Mouse (Mus musculus) adrenal gland, postnatal 4 days (tissue): ENCODE measurements around the gene Iqcc. TPM values are rescaled to one million over a fixed set of nuclear protein-coding genes. Genes with fewer than 3 reads are reported as not detected.

Experiments
- DNase-seq, 2 experiments: peaks; one replicate each; pipeline ENCODE4 v3.0.0; 2021 to 2022; ENCODE audit warnings: low spot score in 2 of 2, mixed read lengths in 2 of 2
- total RNA-seq, 2 experiments: library from RNA; stranded (reverse); gene quantifications; 2 replicates each; pipeline ENCODE4 v1.2.3; 2021

Gene Iqcc
- total RNA-seq, 2 experiments from 2014 or later: 26.6 to 31.2 TPM

- no peak for DNase-seq
Measured at GRCm38 (mm10) chr4:129622803-129623535, 4.1 kb upstream of the Iqcc start.

- no peak for DNase-seq
Measured at GRCm38 (mm10) chr4:129622120-129622802, 3.4 kb upstream of the Iqcc start.

GRCm38 (mm10) chr4:129621283-129621841 is 2.5 kb upstream of the Iqcc start:
- DNase-seq: no peak

- DNase-seq: no peak
Measured at GRCm38 (mm10) chr4:129620419-129621282, 1.8 kb upstream of the Iqcc start.

GRCm38 (mm10) chr4:129618031-129618430 is 868 bp downstream of the Iqcc start:
- no peak for DNase-seq

GRCm38 (mm10) chr4:129617121-129617641 is 1.7 kb downstream of the Iqcc start:
- DNase-seq: no peak

- DNase-seq: no peak
Measured at GRCm38 (mm10) chr4:129616631-129617030, 2.3 kb downstream of the Iqcc start.

- DNase-seq: no peak
Measured at GRCm38 (mm10) chr4:129615801-129616290, 3.1 kb downstream of the Iqcc start.

GRCm38 (mm10) chr4:129614093-129614492 is 4.8 kb downstream of the Iqcc start, which contains the start of gene Dcdc2b:
TSS of gene Dcdc2b (minus strand) at chr4:129614257.
- DNase-seq: no peak

GRCm38 (mm10) chr4:129610472-129610871 is 8.4 kb downstream of the Iqcc start:
- DNase-seq: no peak

- no peak for DNase-seq
Measured at GRCm38 (mm10) chr4:129610026-129610425, 8.9 kb downstream of the Iqcc start.

GRCm38 (mm10) chr4:129609139-129609631 is 9.7 kb downstream of the Iqcc start:
- no peak for DNase-seq

- peak in 1 of 2 experiments; percentile 70 for DNase-seq
Measured at GRCm38 (mm10) chr4:129608426-129609025, 10.4 kb downstream of the Iqcc start.

GRCm38 (mm10) chr4:129600233-129601158 is 18.4 kb downstream of the Iqcc start, which contains the start of the genes Eif3i and Tmem234:
TSS of gene Eif3i (minus strand) at chr4:129600648.
TSS of gene Tmem234 (plus strand) at chr4:129600668.
- peak; percentile 64 to 68 for DNase-seq

GRCm38 (mm10) chr4:129588865-129589264 is 30.0 kb downstream of the Iqcc start:
- no peak for DNase-seq

GRCm38 (mm10) chr4:129586943-129587342 is 32.0 kb downstream of the Iqcc start:
- no peak for DNase-seq

- no peak for DNase-seq
Measured at GRCm38 (mm10) chr4:129585773-129586172, 33.1 kb downstream of the Iqcc start.

GRCm38 (mm10) chr4:129584884-129585608 is 33.9 kb downstream of the Iqcc start:
- peak; percentile 78 to 79 for DNase-seq
